Mouse (Mus musculus) spleen, postnatal 36 days (tissue): ENCODE measurements around the gene Ttk.
A peak's percentile ranks its signal among the peaks of the same experiment; 100 is the strongest.

Source experiments
- DNase-seq, 2 experiments: peaks; one replicate each; pipeline ENCODE4 v3.0.0; 2022; ENCODE audit warnings: low spot score in 2 of 2, mixed read lengths in 1 of 2

The Ttk gene

DNA sequence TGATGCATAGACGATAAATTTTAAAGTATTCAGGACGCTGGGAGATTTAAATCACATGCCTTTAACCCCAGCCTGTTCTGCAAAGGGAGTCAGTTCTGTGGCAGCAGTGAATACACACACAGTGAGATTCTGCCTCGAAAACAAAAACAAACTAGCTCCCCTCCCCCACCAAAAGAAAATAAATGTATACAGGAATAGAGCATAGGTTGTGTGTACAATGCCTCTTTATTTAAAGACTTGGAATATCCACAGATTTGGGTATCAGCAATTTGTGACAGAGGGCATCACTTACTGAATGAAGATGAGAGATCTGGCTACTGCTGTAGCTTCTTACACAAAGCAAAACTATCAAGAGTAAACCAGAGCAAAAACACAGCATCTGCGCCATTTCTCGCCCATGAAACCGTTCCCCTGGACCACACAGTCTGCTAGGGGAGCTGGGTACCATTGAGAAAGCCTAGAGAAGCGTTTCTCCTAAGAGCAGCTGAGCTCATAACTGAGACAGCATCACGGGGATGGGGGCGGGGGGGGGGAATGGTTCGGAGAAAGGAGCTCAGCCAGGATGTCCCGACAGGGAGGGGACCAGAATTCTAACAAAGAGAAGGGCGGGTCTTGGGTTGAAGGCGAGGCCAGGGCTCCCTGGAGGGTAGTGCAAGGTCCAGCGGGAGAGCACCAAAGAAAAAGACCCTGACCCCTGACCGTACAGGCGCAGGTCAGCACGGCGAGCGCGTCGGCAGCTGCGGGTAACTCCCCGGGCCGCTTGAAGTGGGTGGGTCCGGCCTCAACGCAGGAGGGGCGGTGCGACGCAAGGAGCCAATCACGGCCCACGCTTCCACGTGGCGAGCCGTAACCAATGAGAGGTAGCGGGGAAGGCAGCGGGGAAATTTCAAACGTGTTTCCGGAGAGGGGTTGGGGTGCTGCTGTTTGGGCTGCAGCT, at the start of gene Ttk:
Ttk (plus strand) TSS at position 879 of the 937 bp plus-strand sequence.
- peak; percentile 86 to 91 for DNase-seq

DNA sequence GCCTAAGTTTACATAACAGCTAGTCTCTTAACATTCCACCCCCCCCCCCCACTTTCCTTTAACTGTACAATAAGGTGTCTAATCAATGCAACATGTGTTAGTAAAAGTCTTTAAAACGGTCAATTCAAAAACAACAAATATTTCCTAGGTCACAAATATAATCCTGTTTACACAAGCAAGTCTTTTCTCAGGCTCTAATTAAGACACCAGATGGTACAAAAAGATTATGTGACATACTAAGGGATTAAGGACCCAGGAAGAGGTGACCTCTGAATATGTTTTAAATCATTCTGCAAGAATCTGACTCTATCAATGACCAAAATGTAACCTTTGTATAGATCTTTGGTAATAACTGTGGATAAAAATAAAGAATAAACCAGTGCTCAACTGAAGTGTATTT, 49.0 kb upstream of the Ttk start:
- no peak for DNase-seq

DNA sequence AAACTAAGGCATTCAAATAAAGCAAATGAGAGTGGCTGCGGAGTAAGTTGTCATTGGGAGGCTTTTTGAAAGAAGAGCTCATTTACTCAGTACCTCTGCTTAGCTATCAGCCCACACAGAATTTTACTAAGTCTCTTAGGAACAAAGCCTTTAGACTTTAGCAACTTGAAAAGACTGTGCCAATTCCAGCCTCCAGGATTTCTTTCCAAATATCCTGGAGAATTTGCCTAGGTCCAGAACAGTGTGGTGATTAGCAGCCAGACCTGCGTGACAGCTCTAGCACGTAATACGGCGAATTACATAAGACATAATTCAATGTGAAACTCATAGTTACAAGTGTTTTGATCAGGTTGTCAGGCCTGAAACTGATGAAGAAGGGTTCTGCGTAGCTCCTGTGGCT, 45.2 kb upstream of the Ttk start:
- DNase-seq = no peak

DNA sequence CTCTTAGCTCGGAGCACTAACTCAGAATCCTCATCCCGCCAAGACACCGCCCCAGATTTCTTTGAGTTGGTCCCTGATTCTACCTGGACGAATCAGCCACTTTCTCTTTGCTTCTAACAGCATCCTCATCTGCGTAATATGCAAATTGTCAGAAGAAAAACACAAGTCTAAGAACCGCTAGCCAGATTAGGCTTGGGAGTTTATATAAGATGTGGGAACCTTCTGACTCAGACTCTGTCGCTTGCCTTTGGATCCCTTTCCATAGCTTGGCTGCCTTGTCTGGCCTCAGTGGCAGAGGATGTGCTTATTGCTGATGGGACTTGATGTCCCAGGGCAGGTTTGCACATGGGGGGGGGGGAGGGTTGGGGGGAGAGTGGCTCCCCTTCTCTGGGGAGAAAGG, 37.6 kb upstream of the Ttk start:
- DNase-seq = no peak

DNA sequence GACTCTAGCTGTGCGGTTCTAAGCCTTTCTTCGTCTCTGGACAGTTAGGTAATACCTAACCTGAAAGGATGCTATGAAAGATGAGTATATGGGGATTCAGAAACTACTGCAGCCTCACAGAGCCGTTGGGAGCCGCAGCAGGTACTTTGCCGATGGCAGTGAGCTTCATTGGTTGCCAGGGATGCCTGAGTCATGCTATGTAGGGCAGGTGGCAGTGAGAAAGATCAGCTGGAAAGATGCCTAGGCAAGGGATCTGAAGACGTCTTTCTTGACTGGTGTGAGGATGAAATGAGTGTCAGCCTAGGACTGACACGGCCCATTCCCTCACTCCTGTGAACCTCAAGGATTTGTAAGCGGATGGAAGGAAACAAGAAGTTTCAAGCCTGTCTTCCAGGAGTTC, 36.6 kb upstream of the Ttk start:
- no peak for DNase-seq

DNA sequence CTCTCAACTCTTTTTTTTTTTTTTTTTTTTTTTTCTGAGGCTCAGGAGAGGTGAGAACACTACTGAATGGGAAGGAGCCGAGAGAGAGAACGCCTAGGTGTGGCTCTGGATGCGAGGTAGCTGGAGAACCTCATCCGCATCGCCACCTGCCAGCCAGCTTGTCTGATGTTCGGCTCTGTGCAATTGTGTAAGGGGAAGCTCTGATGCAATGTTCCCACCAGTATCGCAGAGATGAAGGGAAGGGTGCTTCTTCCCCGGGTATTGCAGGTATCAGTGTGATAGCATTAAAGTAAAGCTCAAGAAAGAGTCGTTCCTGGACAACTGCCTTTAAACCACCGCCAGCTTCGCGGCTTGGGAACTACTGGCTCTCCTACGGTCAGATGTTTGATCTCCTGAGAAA, 30.1 kb upstream of the Ttk start:
- no peak for DNase-seq

DNA sequence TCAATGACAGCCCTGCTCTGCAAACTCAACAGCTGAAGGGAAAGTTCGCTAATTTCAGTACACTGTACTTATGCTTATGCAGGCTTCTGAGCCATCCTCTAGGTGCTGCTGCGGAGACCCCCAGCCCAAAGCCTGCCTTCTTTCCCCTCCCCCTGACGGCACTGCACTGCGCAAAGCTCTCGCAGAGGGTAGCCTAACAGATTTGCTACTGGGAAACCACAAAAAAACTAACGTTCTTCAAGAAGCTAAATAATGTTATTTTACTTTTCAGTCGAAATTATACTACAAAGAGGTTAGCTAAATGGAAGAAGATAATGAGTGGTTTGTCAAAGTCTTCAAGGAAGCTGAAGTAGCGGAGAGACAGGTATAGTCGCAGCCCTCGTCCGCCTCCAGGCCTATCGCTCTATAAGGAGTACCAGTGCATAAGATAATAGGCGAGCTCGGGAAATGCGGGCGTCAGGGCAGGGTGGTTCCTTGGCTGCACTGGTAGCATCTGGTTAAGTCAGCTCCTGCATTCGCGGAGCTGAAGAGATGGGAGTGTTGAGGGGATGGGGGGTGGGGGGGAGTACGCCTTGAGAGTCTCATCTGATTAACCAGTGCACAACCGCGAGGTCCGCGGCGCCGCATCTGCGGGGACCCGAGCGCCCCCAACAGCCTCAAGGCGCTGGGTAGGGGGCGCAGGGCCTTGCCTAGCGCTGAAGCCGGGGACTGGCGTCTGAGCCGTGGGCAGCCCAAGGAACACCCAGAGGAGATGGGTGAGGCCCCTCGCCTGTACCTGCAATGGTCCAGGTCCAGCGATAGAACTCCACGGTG, 29.1 kb upstream of the Ttk start:
- DNase-seq = no peak

DNA sequence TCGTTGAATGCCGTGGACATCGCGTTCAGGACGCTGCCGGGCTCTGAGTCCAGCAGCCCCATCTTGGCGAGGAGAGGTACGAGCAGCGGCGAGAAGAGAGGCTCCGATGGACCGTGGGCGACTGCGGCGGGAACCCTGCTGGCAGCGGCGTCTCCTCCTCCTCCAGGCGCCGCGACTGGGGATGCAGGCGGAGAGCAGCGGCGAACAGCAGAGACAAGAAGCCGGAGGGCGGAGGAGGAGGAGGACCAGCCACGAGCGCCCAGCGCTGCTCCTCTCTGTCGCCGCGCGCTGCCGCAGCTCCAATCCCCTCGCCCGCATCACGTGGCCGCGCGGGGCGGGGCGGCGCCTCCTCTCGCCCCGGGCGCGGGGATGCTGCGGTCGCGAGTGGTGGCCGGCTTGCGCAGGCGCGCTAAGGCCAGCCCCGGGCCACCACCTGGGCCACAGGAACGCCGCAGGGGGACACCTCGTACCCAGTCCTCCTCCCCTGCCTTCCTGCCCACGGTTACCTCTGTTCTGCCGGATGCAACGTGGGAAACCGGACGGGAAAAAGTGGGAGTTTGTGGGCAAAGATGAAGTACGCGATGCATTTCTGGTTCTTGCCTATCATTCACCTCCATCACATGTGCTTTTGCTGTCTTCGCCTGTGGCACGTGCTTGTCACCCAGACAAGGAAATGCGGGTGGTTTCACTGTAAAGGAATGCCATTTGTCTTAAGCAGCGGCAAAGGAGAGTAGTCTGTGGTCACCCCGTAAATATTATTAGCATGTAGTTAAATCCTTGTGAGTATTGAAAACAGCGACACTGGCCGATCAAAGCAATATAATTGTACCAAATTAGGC, 28.3 kb upstream of the Ttk start, which contains the start of gene Elovl4:
Elovl4 (minus strand) TSS at position 301 of the 839 bp plus-strand sequence.
- peak; percentile 4 to 21 for DNase-seq

DNA sequence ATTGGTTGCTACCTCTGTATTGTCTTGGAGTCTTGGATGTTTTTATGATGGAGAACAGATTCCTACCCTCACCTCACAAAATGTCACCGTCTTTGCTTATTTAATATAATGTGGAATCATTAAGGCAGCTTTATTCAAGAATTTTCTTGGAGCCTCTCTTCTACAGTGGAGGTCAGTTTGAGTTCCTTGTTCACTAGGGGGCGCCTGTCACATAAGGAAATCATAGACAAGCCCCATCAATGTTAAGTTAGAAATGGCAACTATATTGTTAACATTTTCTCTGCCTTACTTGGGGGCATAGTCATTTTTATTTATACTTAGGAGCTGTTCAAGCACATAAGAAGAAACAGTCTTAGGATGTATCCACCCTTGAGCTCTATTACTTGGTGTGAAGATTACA, 26.9 kb upstream of the Ttk start:
- DNase-seq = peak; percentile 10 to 38

DNA sequence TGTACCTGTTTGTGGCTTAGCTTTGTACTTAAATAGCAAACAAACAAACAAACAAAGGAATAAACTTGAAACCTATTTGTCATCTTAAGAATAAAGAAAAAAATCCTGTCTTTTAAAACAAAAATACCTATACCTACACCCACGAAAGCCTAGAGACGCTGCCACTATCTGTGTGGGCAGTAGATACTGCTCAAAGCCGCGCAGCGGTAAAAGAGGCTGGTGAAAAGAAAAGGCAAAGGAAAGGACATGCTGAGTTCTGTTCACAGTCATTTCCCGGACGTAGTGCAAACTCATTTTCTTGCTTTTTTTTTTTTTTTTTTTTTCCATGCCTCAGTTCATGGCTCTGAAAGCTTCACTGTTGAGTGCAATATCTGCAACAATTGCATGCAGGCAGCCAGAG, 15.3 kb upstream of the Ttk start:
- no peak for DNase-seq

DNA sequence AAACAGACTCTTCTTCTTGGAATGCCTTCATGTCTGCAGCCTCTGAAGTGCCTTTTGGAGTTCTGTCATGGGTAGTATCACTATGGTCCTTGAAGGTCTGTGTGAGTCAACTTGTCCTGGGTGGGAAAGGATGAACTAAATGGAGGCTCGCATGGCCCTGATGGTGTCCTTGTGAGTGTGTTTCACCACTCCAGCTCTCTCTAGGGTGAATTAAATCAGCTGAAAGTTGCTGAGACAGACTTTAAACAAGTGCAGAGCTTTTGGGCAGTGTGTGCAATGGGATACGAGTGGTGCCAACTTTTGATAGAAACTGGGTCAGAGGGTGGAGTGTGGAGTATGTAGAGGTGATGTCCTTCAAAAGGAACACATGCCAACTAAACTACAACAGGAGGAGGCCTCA, 13.5 kb upstream of the Ttk start:
- no peak for DNase-seq

DNA sequence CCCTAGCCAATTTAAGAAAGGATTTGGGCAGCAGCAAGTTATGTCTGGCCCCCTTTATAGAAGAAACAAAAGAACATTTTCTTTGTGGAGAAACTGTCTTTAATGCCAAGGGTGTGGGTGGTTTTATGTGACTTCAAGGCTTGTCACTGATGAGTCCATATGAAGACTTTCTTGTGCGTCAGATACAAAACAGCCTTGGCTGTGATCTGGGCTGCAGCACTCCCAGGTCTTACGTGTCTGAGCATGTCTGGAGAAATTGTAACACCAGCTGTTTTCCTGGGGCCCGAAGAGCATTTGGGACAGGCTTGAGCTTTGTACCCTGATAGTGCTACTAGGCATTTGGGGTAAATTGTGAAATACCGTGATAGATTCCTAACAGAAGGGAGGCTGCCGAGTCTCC, 11.6 kb upstream of the Ttk start:
- no peak for DNase-seq

DNA sequence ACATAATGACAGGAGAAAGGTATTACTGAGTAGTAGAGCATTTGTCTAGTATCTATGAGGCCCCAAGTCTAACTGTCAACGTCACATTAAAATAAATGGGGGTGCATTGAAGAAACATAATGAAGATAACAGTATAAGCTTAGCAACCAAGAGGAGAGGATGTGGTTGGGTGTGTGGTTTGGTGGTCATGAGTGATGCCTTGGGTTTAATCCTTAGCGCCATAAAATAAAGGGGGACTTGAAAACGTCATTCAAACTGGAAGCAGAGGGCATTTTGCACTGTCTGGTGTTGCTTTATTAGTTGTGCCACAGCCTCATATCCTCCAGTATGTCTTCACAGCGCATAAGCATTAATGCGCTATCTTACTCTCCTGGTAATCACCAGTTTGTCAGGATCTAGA, 4.6 kb upstream of the Ttk start:
- DNase-seq = no peak

DNA sequence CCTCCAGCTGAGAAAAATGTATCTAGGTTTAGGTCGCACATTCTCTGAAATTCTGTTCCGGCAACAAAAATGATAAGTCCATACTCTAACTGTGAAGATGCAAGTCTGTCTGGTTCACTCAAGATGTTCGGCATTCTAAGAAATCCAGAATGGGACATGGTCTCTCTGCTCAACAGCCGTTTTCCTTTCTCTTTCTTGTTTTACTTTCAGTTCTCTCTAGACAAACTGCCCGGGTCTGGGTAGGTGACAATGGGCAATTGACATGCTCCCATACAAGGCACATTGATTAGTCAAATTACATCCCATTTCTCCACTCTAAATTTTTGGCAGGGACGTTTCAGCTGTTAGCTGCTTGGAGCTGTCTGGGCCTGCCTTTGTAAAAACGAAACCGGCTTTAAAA, 3.3 kb upstream of the Ttk start:
- no peak for DNase-seq

DNA sequence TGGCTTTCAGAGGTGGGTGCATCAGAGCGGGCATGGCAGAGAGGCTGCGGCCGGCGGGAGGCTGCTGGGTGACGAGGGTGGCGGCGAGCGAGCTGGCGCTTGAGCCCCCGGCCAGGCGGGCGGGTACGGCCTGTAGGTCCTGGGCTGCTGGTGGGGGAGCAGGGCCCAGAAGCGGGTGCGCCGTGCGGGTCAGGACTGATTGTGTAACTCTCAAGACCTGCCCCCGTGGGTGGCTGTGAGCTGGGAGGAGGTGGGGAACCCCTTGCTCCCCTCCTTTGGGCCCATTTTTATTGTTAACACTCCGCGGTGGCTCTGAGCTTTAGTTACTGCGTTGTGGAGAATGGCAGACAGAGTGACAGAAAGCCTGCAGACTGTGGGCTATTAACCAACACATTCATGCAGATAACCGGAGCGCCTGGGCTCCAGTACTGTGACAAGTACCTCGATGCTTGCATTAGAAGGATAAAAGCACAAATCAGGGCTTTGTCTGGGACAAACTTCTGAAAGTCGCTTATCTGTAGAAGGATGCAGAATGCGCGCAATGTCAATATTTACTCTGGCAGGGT, 342 bp downstream of the Ttk start:
- DNase-seq = no peak

DNA sequence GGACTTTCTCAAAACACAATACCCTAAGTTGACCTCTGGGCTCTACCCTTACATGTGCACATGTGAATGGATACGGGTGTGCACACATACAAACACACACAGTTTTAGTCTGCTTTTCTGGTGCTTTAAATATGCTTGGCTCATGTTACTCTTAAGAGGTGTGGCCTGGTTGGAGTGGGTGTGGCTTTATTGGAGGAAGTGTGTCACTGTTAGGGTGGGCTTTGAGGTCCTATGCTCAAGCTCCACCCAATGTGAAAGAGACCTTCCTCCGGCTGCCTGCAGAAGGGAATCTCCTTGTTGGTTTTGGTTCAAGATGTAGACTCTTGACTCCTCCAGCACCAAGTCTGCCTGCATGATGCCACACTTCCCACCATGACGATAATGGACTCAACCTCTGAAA, 18.0 kb downstream of the Ttk start:
- no peak for DNase-seq

DNA sequence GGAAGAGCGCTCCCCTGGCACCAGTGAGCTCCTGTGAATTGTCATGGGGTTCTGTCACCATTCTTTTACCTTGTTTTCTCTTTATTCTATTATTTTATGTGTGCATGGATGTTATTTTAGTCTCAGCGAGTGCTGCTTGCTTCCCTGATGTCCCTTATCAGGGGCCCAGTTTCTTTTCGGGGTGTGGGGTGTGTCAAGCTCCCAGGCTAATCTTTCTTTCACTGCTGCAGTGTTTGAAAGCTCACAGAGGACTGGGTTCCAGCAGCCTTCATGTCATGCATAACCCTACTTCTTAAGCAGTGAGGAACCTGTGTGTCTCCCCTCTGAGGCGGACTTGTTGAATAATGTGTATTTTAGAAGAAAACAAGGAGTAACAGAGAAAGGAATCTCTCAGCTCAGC, 30.7 kb downstream of the Ttk start:
- DNase-seq = no peak

DNA sequence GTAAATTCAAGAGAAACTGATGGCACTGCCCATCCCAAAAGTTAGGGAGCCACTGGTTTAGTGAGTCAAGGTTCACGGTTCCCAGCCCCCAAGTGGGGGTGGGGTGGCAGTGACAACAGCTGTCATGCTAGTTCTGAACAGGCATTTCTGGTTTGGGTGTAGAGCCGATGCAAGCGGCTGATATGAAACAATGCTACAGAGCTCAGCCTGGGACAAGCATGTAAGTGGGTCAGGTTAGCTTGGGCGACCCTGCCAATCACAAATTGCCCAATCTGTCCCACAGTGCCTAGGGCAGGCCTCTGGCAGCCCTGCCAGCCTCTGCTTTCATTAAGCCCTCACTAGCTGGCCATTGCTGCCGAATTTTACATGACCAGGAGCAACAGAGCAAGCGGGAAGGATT, 47.7 kb downstream of the Ttk start:
- no peak for DNase-seq

DNA sequence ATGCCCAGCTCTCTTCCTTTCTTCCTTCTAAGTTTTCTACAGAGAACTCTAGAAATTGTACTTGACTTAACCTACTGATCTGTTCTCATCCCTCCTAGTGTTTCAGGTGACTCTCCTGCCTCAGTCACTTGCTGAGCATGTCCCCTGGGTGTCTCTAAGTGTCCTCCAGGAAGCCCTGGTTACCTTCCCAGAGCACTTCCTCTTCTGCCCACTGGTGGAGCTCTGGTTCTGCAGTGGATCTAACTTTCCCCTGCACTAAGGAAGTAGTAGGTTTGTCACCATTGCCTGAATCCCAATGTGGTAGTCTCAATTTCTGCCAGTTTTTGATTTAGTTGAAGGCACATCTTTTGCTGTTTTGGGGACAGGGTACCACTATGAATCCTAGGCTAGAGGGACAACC, 51.7 kb downstream of the Ttk start:
- no peak for DNase-seq

DNA sequence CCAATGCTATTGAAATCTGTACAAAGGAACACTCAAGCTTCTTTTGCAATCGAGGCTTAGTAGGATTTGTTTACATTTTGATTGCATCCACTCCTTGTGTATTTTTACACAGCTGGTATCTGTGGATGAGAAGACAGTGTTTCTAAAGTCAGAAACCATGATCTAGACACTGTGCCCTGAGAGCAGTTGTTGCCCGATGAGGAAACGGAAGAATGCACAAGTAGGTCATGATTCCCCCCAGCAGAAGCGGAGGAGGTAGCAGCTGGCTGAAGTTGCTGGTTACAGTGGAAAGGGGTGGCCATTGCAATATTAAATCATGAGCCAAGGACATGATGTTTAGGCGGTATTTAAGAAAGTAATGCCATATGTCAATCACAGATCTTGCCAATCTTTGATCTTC, 53.7 kb downstream of the Ttk start:
- DNase-seq = no peak

DNA sequence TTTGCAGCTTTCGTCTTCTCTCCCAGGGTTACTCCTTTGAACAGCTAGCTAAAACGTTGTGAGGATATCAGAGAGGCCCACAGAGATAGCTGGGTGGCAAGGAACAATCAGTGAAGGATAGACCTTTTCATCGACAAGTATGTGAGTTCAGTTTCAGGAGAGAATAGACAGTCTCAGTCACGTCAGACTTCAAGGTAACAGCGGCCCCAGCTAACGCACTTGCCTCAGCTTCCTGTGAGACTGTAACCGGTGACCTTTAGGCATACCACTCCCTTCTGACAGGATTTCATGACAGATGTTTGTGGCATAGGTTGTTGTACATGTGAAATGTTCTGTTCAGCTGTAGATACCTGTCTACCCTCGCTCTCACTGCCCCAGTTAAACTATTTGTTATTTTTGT, 58.6 kb downstream of the Ttk start:
- DNase-seq = no peak
